Mouse (Mus musculus): ENCODE data around the gene Mepce.

GRCm38 (mm10) chr5:137764609-137765340, 22.7 kb downstream of the Mepce start:
- no peak for TF ChIP-seq ZC3H11A (IDR thresholded peaks at IDR 0.05; ENCODE audit: borderline replicate concordance, low read depth, low read length)
- TF ChIP-seq HCFC1 (IDR thresholded peaks at IDR 0.05; ENCODE audit: borderline replicate concordance, insufficient read depth, low read length): no peak
- TF ChIP-seq CHD2 (IDR thresholded peaks at IDR 0.05; ENCODE audit: low read depth, low read length): no peak
- no peak for TF ChIP-seq MAFK (IDR thresholded peaks at IDR 0.05; ENCODE audit: insufficient read depth, low read depth, low read length)

Data from ES-E14 (cell line).